Mouse (Mus musculus) thymus, adult 2 months (tissue): ENCODE measurements at regions not wholly inside any gene's neighbourhood (a gene's known extent, or its start where the extent isn't known, plus 50 kb on each side); places are given as distances from the start of the nearest gene placed in this dataset.

Experiments
- DNase-seq: peaks from one replicate; pipeline ENCODE4 v3.0.0; 2021
- H3K27ac ChIP-seq: fragments of 200-500 bp; 2 replicates; pipeline ENCODE4 v1.5.1; 2012; ENCODE audit warnings: low read length, control low read depth; ENCODE audit not compliant: control insufficient read depth, insufficient read depth
- H3K27me3 ChIP-seq: fragments of 200-500 bp; 2 replicates; pipeline ENCODE4 v1.6.1; 2012; ENCODE audit warnings: mild to moderate bottlenecking, low read length, moderate library complexity, mixed read lengths; ENCODE audit not compliant: control insufficient read depth, insufficient read depth
- H3K36me3 ChIP-seq: fragments of 200-500 bp; 2 replicates; pipeline ENCODE4 v1.6.1; 2012; ENCODE audit warnings: mild to moderate bottlenecking, low read length, moderate library complexity; ENCODE audit not compliant: control insufficient read depth, insufficient read depth
- H3K4me1 ChIP-seq: fragments of 200-500 bp; replicated peaks from 2 replicates; pipeline ENCODE4 v1.6.1; 2012; ENCODE audit warnings: low read length; ENCODE audit not compliant: control insufficient read depth, insufficient read depth
- H3K4me3 ChIP-seq: fragments of 200-500 bp; 2 replicates; pipeline ENCODE4 v1.5.1; 2012; ENCODE audit warnings: mild to moderate bottlenecking, low read length, control low read depth, moderate library complexity; ENCODE audit not compliant: control insufficient read depth, insufficient read depth
- CTCF ChIP-seq: fragments of 200-500 bp; IDR thresholded peaks from 2 replicates; pipeline ENCODE4 v1.5.1; 2012; ENCODE audit warnings: mild to moderate bottlenecking, control low read depth, low read length, moderate library complexity, borderline replicate concordance; ENCODE audit not compliant: control insufficient read depth, poor library complexity, insufficient read depth; ENCODE audit errors: extremely low read depth
- POLR2A ChIP-seq: fragments of 200-500 bp; IDR thresholded peaks from 2 replicates; pipeline ENCODE4 v1.6.1; 2012; ENCODE audit warnings: mild to moderate bottlenecking, low read length, control low read depth, moderate library complexity; ENCODE audit not compliant: control insufficient read depth, poor library complexity, insufficient read depth; ENCODE audit errors: extremely low read depth
- WGBS: fragments of 180-500 bp; shearing (Covaris S2); methylation state at CpG from one replicate; pipeline ENCODE4 v1.1.7; 2018; 5-methylcytosine and 5-hydroxymethylcytosine counted together

- Histone ChIP-seq H3K4me3 (no peak overlapping the region), H3K4me1 (no peaks in the 10 kb centered on the region), H3K27ac (no peak overlapping the region), H3K27me3 (no peaks in the 10 kb centered on the region), H3K36me3 (no peaks in the 10 kb centered on the region)
- WGBS: 63% methylated on average over 9 of the region's 9 CpGs
- TF ChIP-seq CTCF (no peak), POLR2A (no peak)
- DNase-seq: no peak
These were observed 187.9 kb downstream of the Dusp6 start for GRCm38 (mm10) chr10:99450714-99451625.

GRCm38 (mm10) chr10:99451639-99452417 lies 188.8 kb downstream of the Dusp6 start:
- no peaks in the 10 kb centered on the region for H3K4me1 ChIP-seq
- no peaks in the 10 kb centered on the region for H3K36me3 ChIP-seq
- H3K4me3 ChIP-seq: no peak overlapping the region
- DNase-seq: no peak
- no peaks in the 10 kb centered on the region for H3K27me3 ChIP-seq
- no peak overlapping the region for H3K27ac ChIP-seq
- no peak for TF ChIP-seq CTCF
- 70% methylated on average over 10 of the region's 10 CpGs for WGBS

- 95% methylated on average over 5 of the region's 5 CpGs for WGBS
- Histone ChIP-seq H3K27me3 (no peaks in the 10 kb centered on the region; the same call in 1 of the 2 replicates), H3K4me3 (no peak overlapping the region), H3K4me1 (peaks cover 19% of the 10 kb centered on the region), H3K27ac (no peak overlapping the region), H3K36me3 (no peaks in the 10 kb centered on the region)
- TF ChIP-seq CTCF (no peak), POLR2A (no peak)
- no peak for DNase-seq
These were observed 193.1 kb downstream of the Dusp6 start for GRCm38 (mm10) chr10:99456180-99456579.

- H3K4me1 ChIP-seq: peaks cover 26% of the 10 kb centered on the region
- TF ChIP-seq POLR2A: no peak
- TF ChIP-seq CTCF: no peak
- no peak overlapping the region for H3K4me3 ChIP-seq
- no peak overlapping the region for H3K27ac ChIP-seq
- H3K36me3 ChIP-seq: no peaks in the 10 kb centered on the region
- peak; percentile 22 for DNase-seq
- 15% methylated on average over 3 of the region's 3 CpGs for WGBS
- H3K27me3 ChIP-seq: no peaks in the 10 kb centered on the region; the same call in 1 of the 2 replicates
These were observed 195.0 kb downstream of the Dusp6 start for GRCm38 (mm10) chr10:99458047-99458446.

GRCm38 (mm10) chr10:99459171-99459660 lies 196.2 kb downstream of the Dusp6 start:
- DNase-seq: no peak
- Histone ChIP-seq H3K36me3 (no peaks in the 10 kb centered on the region), H3K27me3 (no peaks in the 10 kb centered on the region; the same call in 1 of the 2 replicates), H3K27ac (no peak overlapping the region; the same call in 1 of the 2 replicates), H3K4me3 (peak overlapping the region; percentile 4; the same call in 1 of the 2 replicates), H3K4me1 (peaks cover 26% of the 10 kb centered on the region)
- 54% methylated on average over 9 of the region's 9 CpGs for WGBS
- no peak for TF ChIP-seq CTCF
- TF ChIP-seq POLR2A: no peak

GRCm38 (mm10) chr10:99459823-99460361 lies 196.9 kb downstream of the Dusp6 start:
- no peak for TF ChIP-seq POLR2A
- TF ChIP-seq CTCF: no peak
- H3K36me3 ChIP-seq: no peaks in the 10 kb centered on the region
- H3K27ac ChIP-seq: peak overlapping the region; percentile 54
- H3K27me3 ChIP-seq: no peaks in the 10 kb centered on the region; the same call in 1 of the 2 replicates
- peak; percentile 65 for DNase-seq
- H3K4me3 ChIP-seq: peak overlapping the region; percentile 32
- 3% methylated on average over 10 of the region's 10 CpGs for WGBS
- H3K4me1 ChIP-seq: peaks cover 26% of the 10 kb centered on the region
